Mouse (Mus musculus) splenic B cell, adult 2 months (primary cell): Measurements from ENCODE around the gene Mrpl4.

Experiments
- DNase-seq: peaks from one replicate; pipeline ENCODE4 v3.0.0-alpha.2; 2011; ENCODE audit warnings: low read depth, low spot score
- H3K27me3 ChIP-seq: 2 replicates; pipeline ENCODE4 v1.6.1; 2012; ENCODE audit warnings: mild to moderate bottlenecking, low read length, moderate library complexity, mixed read lengths; ENCODE audit not compliant: control insufficient read depth, poor library complexity, insufficient read depth, severe bottlenecking
- H3K36me3 ChIP-seq: 2 replicates; pipeline ENCODE4 v1.6.1; 2012; ENCODE audit warnings: mild to moderate bottlenecking, low read length, moderate library complexity, mixed read lengths; ENCODE audit not compliant: control insufficient read depth, poor library complexity, insufficient read depth, severe bottlenecking

Mrpl4 gene

GRCm38 (mm10) chr9:21002627-21003551, at the start of gene Mrpl4:
Gene Mrpl4 (plus strand): TSS chr9:21002738.
- Histone ChIP-seq H3K27me3 (no peaks in the 10 kb centered on the region), H3K36me3 (peaks cover 9% of the 10 kb centered on the region)
- peak; percentile 88 for DNase-seq

- DNase-seq = no peak
- H3K27me3 ChIP-seq = no peaks in the 10 kb centered on the region; the same call in 1 of the 2 replicates
- H3K36me3 ChIP-seq = no peaks in the 10 kb centered on the region
Observed at GRCm38 (mm10) chr9:20956989-20957388, 45.5 kb upstream of the Mrpl4 start.

GRCm38 (mm10) chr9:20959430-20959938, 43.1 kb upstream of the Mrpl4 start, which contains the start of gene Dnmt1:
Gene Dnmt1 (minus strand): TSS chr9:20959888.
- Histone ChIP-seq H3K36me3 (no peaks in the 10 kb centered on the region), H3K27me3 (no peaks in the 10 kb centered on the region; the same call in 1 of the 2 replicates)
- no peak for DNase-seq

GRCm38 (mm10) chr9:20961557-20961956, 41.0 kb upstream of the Mrpl4 start:
- Histone ChIP-seq H3K27me3 (no peaks in the 10 kb centered on the region; the same call in 1 of the 2 replicates), H3K36me3 (no peaks in the 10 kb centered on the region)
- DNase-seq = no peak

GRCm38 (mm10) chr9:20965606-20966005, 36.9 kb upstream of the Mrpl4 start:
- H3K36me3 ChIP-seq = no peaks in the 10 kb centered on the region
- no peak for DNase-seq
- no peaks in the 10 kb centered on the region for H3K27me3 ChIP-seq

GRCm38 (mm10) chr9:20966008-20966407, 36.5 kb upstream of the Mrpl4 start:
- Histone ChIP-seq H3K36me3 (no peaks in the 10 kb centered on the region), H3K27me3 (no peaks in the 10 kb centered on the region)
- no peak for DNase-seq

- no peaks in the 10 kb centered on the region for H3K36me3 ChIP-seq
- no peaks in the 10 kb centered on the region for H3K27me3 ChIP-seq
- no peak for DNase-seq
Observed at GRCm38 (mm10) chr9:20966747-20967146, 35.8 kb upstream of the Mrpl4 start.

GRCm38 (mm10) chr9:20971751-20972140, 30.8 kb upstream of the Mrpl4 start:
- no peak for DNase-seq
- Histone ChIP-seq H3K36me3 (no peaks in the 10 kb centered on the region), H3K27me3 (no peaks in the 10 kb centered on the region)

- Histone ChIP-seq H3K27me3 (no peaks in the 10 kb centered on the region), H3K36me3 (no peaks in the 10 kb centered on the region)
- DNase-seq = no peak
Observed at GRCm38 (mm10) chr9:20972141-20972992, 30.2 kb upstream of the Mrpl4 start.

GRCm38 (mm10) chr9:20973001-20973681, 29.4 kb upstream of the Mrpl4 start:
- DNase-seq = no peak
- Histone ChIP-seq H3K36me3 (no peaks in the 10 kb centered on the region), H3K27me3 (no peaks in the 10 kb centered on the region)

- Histone ChIP-seq H3K27me3 (no peaks in the 10 kb centered on the region), H3K36me3 (no peaks in the 10 kb centered on the region)
- no peak for DNase-seq
Observed at GRCm38 (mm10) chr9:20973682-20974075, 28.9 kb upstream of the Mrpl4 start.

- DNase-seq = peak; percentile 26
- Histone ChIP-seq H3K27me3 (no peaks in the 10 kb centered on the region), H3K36me3 (no peaks in the 10 kb centered on the region)
Observed at GRCm38 (mm10) chr9:20975431-20976215, 26.9 kb upstream of the Mrpl4 start.

- DNase-seq = peak; percentile 33
- Histone ChIP-seq H3K27me3 (no peaks in the 10 kb centered on the region), H3K36me3 (no peaks in the 10 kb centered on the region)
Observed at GRCm38 (mm10) chr9:20976216-20976960, 26.1 kb upstream of the Mrpl4 start, which contains the start of gene S1pr2. Gene S1pr2 (minus strand): TSS chr9:20976781.
